Mouse (Mus musculus): ENCODE results near the gene Tmem130. TPM values are rescaled to one million over a fixed set of nuclear protein-coding genes. Genes with fewer than 3 reads are reported as not detected.

Tmem130 gene
- 2.9 and 3.3 TPM in 2 replicates for polyA plus RNA-seq (2014; fragmentation: Nextera tagmentation; extraction: Ambion mirVana)

DNA sequence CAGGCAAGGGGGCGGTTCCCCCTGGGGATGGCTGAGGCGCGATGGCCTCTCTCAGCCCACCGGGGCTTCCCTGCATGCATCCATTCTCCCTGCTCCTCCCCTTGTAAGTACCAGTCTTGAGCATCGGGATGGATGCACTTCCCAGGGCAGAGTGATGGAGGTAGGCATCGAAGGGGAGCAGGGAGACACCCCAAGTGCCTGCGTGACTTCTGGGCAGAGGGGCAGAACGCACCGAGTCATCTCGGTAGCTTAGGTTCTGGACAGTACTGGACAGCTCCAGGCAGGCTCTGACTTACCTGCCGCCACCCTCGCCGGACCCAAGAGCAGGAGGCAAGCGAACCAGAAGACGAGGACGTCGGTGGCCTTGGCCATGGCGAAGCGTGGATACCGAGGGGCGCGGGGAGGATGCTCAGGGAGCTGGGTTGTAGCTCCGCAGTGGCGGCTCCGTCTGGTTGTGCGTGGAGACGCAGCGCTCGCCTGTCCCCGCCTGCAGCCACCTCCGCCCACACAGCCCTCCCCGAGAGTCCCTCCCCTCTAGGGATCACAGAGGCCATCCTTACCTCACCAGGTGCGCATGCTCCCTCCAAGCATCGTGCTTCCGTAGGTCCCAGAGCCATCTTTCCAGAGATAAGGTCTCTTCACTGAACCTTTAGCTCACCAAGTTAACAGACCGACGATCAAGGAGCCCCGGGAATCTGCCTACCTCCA is at the start of gene Tmem130:
Gene Tmem130, minus strand, starts transcription at position 658 of the 708 bp plus-strand sequence.
- Histone ChIP-seq H3K9me3 (ENCODE audit: control insufficient read depth, low read length) (no peaks in the 10 kb centered on the region), H3K4me3 (ENCODE audit: low read depth, low read length) (peak within 1 kb of the TSS; percentile 24), H3K27me3 (replicated peaks; ENCODE audit: control insufficient read depth, insufficient read depth, low read length) (peaks cover 20% of the 10 kb centered on the region), H3K9ac (ENCODE audit: low read length) (no peak within 1 kb of the TSS), H3K36me3 (ENCODE audit: control insufficient read depth, insufficient read depth, low read length) (no peaks in the 10 kb centered on the region), H3K4me2 (ENCODE audit: low read length) (peak within 1 kb of the TSS; percentile 51), H3K4me1 (replicated peaks; ENCODE audit: control insufficient read depth, insufficient read depth, low read length) (no peaks in the 10 kb centered on the region), H3K27ac (ENCODE audit: low read depth) (no peak within 1 kb of the TSS)
- peak; percentile 60 for DNase-seq (ENCODE audit: low spot score)
- WGBS = 2% methylated on average over 38 of the region's 38 CpGs
- ATAC-seq (replicated peaks; ENCODE audit: low FRiP score, low TSS enrichment, low read depth) = peak; percentile 51; the same call in 1 of the 2 replicates

DNA sequence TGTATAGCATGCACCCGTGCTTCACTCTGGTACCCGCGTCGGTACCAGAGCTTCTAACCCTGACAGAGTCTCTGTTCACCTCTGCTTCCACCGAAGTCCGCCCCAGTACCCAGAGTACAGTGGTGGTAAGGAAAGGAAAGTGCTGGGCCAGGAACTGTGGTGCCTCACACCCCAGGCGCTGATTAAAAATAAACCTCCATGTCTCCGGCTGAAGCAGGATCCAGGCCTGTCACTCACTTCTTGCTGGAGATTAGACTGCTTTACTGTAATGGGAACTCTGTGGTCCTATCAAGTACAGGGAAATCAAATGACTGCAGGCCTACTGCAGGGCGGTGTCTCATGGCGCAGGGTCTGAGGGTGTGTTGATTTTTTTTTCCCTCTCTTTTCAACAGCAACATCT is 45.3 kb upstream of the Tmem130 start:
- no peak overlapping the region for H3K4me3 ChIP-seq (ENCODE audit: low read depth, low read length)
- no peaks in the 10 kb centered on the region for H3K4me1 ChIP-seq (replicated peaks; ENCODE audit: control insufficient read depth, insufficient read depth, low read length)
- DNase-seq (ENCODE audit: low spot score) (no peak), ATAC-seq (replicated peaks; ENCODE audit: low FRiP score, low TSS enrichment, low read depth) (no peak)
- 95% methylated on average over 10 of the region's 10 CpGs for WGBS
- peaks cover 100% of the 10 kb centered on the region for H3K36me3 ChIP-seq (ENCODE audit: control insufficient read depth, insufficient read depth, low read length)
- no peak overlapping the region for H3K4me2 ChIP-seq (ENCODE audit: low read length)
- no peak overlapping the region for H3K27ac ChIP-seq (ENCODE audit: low read depth)
- H3K27me3 ChIP-seq (replicated peaks; ENCODE audit: control insufficient read depth, insufficient read depth, low read length) = no peaks in the 10 kb centered on the region
- no peaks in the 10 kb centered on the region for H3K9me3 ChIP-seq (ENCODE audit: control insufficient read depth, low read length)
- H3K9ac ChIP-seq (ENCODE audit: low read length) = no peak overlapping the region

DNA sequence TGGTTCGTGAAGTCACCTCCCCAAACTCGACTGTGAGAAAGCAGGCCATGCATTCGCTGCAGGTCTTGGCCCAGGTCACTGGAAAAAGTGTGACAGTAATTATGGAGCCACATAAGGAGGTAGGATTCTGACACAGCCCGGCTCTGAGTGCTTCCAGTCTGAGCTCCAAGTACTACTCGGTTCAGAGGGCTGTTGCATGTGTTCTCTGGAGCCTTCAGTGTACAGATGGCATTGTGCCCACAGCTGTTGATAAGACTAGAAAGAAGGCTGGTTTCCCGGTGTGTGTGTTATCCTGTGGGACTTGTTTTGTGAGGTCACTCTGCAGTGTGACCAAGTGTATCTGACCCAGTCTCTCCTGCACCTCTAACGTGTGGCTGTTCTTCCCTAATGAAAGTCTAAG is 42.6 kb upstream of the Tmem130 start:
- Histone ChIP-seq H3K9ac (ENCODE audit: low read length) (no peak overlapping the region), H3K27me3 (replicated peaks; ENCODE audit: control insufficient read depth, insufficient read depth, low read length) (no peaks in the 10 kb centered on the region), H3K4me2 (ENCODE audit: low read length) (no peak overlapping the region), H3K27ac (ENCODE audit: low read depth) (no peak overlapping the region), H3K4me1 (replicated peaks; ENCODE audit: control insufficient read depth, insufficient read depth, low read length) (no peaks in the 10 kb centered on the region), H3K36me3 (ENCODE audit: control insufficient read depth, insufficient read depth, low read length) (peaks cover 100% of the 10 kb centered on the region), H3K4me3 (ENCODE audit: low read depth, low read length) (no peak overlapping the region), H3K9me3 (ENCODE audit: control insufficient read depth, low read length) (no peaks in the 10 kb centered on the region)
- 92% methylated on average over 7 of the region's 7 CpGs for WGBS
- ATAC-seq (replicated peaks; ENCODE audit: low FRiP score, low TSS enrichment, low read depth) (no peak), DNase-seq (ENCODE audit: low spot score) (no peak)

DNA sequence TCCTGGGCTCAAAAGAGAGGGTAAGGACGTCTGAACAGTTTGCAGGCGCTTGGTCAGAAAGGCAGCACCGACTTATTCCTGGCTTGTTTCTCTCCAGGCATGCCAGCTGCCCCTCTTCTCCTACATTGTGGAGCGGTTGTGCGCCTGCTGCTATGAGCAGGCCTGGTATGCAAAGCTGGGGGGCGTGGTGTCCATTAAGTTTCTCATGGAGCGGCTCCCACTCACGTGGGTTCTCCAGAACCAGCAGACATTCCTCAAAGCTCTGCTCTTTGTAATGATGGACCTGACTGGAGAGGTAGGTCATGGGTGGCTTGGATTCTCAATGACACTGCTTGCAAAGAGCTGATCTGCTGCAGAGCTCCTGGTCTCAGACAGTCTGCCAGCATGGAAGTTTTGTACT is 41.4 kb upstream of the Tmem130 start:
- no peak for DNase-seq (ENCODE audit: low spot score)
- Histone ChIP-seq H3K27me3 (replicated peaks; ENCODE audit: control insufficient read depth, insufficient read depth, low read length) (no peaks in the 10 kb centered on the region), H3K9me3 (ENCODE audit: control insufficient read depth, low read length) (no peaks in the 10 kb centered on the region), H3K4me2 (ENCODE audit: low read length) (no peak overlapping the region), H3K4me3 (ENCODE audit: low read depth, low read length) (no peak overlapping the region), H3K4me1 (replicated peaks; ENCODE audit: control insufficient read depth, insufficient read depth, low read length) (no peaks in the 10 kb centered on the region), H3K27ac (ENCODE audit: low read depth) (no peak overlapping the region), H3K9ac (ENCODE audit: low read length) (no peak overlapping the region), H3K36me3 (ENCODE audit: control insufficient read depth, insufficient read depth, low read length) (peaks cover 100% of the 10 kb centered on the region)
- WGBS = 88% methylated on average over 8 of the region's 8 CpGs
- ATAC-seq (replicated peaks; ENCODE audit: low FRiP score, low TSS enrichment, low read depth) = no peak

DNA sequence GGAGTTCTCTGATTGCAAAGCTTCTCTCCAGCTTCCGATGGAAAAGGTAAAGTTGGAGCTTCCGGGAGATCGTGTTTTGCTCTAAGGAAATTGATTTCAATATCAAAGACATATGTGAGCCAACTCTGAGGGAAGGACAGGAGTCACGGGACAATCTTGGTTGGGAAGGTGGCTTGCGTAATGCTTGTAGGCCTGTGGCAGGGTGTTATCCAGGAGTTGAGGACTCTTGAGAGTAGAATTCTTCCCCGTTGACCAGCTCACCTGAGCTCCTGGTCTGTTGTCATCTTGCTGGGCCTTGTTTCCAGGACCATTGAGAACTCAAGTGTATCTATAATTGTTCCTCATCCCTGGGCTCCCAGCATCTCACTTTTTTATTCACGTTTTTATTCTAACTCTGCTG is 35.5 kb upstream of the Tmem130 start:
- H3K27ac ChIP-seq (ENCODE audit: low read depth) = no peak overlapping the region
- ATAC-seq (replicated peaks; ENCODE audit: low FRiP score, low TSS enrichment, low read depth) (no peak), DNase-seq (ENCODE audit: low spot score) (no peak)
- no peaks in the 10 kb centered on the region for H3K27me3 ChIP-seq (replicated peaks; ENCODE audit: control insufficient read depth, insufficient read depth, low read length)
- 94% methylated on average over 7 of the region's 7 CpGs for WGBS
- no peaks in the 10 kb centered on the region for H3K9me3 ChIP-seq (ENCODE audit: control insufficient read depth, low read length)
- H3K36me3 ChIP-seq (ENCODE audit: control insufficient read depth, insufficient read depth, low read length) = peaks cover 98% of the 10 kb centered on the region
- H3K4me3 ChIP-seq (ENCODE audit: low read depth, low read length) = no peak overlapping the region
- no peak overlapping the region for H3K9ac ChIP-seq (ENCODE audit: low read length)
- no peak overlapping the region for H3K4me2 ChIP-seq (ENCODE audit: low read length)
- no peaks in the 10 kb centered on the region for H3K4me1 ChIP-seq (replicated peaks; ENCODE audit: control insufficient read depth, insufficient read depth, low read length)

DNA sequence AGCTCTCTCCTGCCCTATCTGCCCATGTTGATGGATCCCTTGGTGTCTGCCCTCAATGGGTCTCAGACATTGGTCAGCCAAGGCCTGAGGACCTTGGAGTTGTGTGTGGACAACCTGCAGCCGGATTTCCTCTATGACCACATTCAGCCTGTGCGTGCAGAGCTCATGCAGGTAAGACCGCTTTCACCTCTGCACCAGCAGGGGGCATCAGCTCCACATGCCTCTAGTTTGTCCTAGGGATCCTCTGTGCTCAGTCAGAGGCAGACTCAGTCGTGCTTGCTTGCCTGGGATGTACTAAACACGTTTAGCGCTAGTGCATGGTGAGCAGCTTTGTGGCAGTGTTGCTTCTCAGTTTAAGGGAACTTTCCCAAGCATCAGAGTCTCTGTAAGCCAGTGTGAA is 33.1 kb upstream of the Tmem130 start:
- DNase-seq (ENCODE audit: low spot score) = peak; percentile 64
- ATAC-seq (replicated peaks; ENCODE audit: low FRiP score, low TSS enrichment, low read depth) = peak; percentile 53; the same call in 1 of the 2 replicates
- 83% methylated on average over 6 of the region's 6 CpGs for WGBS

DNA sequence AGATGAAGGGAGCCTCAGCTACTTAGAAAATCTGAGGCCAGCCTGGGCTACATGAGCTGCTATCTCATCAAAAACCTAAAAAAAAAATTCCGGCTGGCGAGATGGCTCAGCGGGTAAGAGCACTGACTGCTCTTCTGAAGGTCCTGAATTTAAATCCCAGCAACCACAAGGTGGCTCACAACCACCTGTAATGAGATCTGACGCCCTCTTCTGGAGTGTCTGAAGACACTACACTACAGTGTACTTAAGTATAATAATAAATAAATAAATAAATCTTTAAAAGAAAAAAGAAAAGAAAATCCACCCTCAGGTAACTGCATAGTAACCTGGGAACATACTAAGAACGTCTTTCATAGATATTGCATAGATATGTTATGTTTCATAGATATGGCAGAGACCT is 31.8 kb upstream of the Tmem130 start:
- Histone ChIP-seq H3K4me3 (ENCODE audit: low read depth, low read length) (no peak overlapping the region), H3K9ac (ENCODE audit: low read length) (no peak overlapping the region), H3K27ac (ENCODE audit: low read depth) (no peak overlapping the region), H3K27me3 (replicated peaks; ENCODE audit: control insufficient read depth, insufficient read depth, low read length) (no peaks in the 10 kb centered on the region), H3K4me1 (replicated peaks; ENCODE audit: control insufficient read depth, insufficient read depth, low read length) (no peaks in the 10 kb centered on the region), H3K4me2 (ENCODE audit: low read length) (no peak overlapping the region), H3K9me3 (ENCODE audit: control insufficient read depth, low read length) (no peaks in the 10 kb centered on the region), H3K36me3 (ENCODE audit: control insufficient read depth, insufficient read depth, low read length) (peaks cover 98% of the 10 kb centered on the region)
- ATAC-seq (replicated peaks; ENCODE audit: low FRiP score, low TSS enrichment, low read depth) (no peak), DNase-seq (ENCODE audit: low spot score) (no peak)
- WGBS = 91% methylated on average over 5 of the region's 5 CpGs

More for the DNA sequence above, 33.1 kb upstream of the Tmem130 start:
- Histone ChIP-seq H3K9ac (ENCODE audit: low read length) (no peak overlapping the region), H3K36me3 (ENCODE audit: control insufficient read depth, insufficient read depth, low read length) (peaks cover 98% of the 10 kb centered on the region), H3K9me3 (ENCODE audit: control insufficient read depth, low read length) (no peaks in the 10 kb centered on the region), H3K27ac (ENCODE audit: low read depth) (no peak overlapping the region), H3K27me3 (replicated peaks; ENCODE audit: control insufficient read depth, insufficient read depth, low read length) (no peaks in the 10 kb centered on the region), H3K4me2 (ENCODE audit: low read length) (no peak overlapping the region), H3K4me3 (ENCODE audit: low read depth, low read length) (no peak overlapping the region), H3K4me1 (replicated peaks; ENCODE audit: control insufficient read depth, insufficient read depth, low read length) (no peaks in the 10 kb centered on the region)

DNA sequence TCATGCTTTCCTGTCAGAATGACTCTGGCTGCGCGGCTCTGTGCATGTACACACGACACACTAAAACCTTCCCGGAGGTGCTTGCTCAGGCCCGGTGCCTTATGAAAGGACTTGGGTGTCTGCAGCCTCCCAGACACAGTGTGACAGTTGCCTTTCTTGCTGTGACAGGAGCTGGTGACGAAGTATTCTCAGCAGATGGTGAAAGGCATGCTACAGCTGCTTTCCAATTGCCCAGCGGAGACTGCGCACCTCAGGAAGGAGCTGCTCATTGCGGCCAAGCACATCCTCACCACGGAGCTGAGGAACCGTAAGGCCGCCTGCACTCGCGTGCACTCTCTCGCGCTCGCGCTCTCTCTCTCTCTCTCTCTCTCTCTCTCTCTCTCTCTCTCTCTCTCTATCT is 24.8 kb upstream of the Tmem130 start:
- peaks cover 99% of the 10 kb centered on the region for H3K36me3 ChIP-seq (ENCODE audit: control insufficient read depth, insufficient read depth, low read length)
- ATAC-seq (replicated peaks; ENCODE audit: low FRiP score, low TSS enrichment, low read depth) (no peak), DNase-seq (ENCODE audit: low spot score) (no peak)
- H3K27ac ChIP-seq (ENCODE audit: low read depth) = no peak overlapping the region
- no peaks in the 10 kb centered on the region for H3K9me3 ChIP-seq (ENCODE audit: control insufficient read depth, low read length)
- H3K4me3 ChIP-seq (ENCODE audit: low read depth, low read length) = no peak overlapping the region
- H3K4me2 ChIP-seq (ENCODE audit: low read length) = no peak overlapping the region
- no peaks in the 10 kb centered on the region for H3K27me3 ChIP-seq (replicated peaks; ENCODE audit: control insufficient read depth, insufficient read depth, low read length)
- no peak overlapping the region for H3K9ac ChIP-seq (ENCODE audit: low read length)
- no peaks in the 10 kb centered on the region for H3K4me1 ChIP-seq (replicated peaks; ENCODE audit: control insufficient read depth, insufficient read depth, low read length)
- 98% methylated on average over 18 of the region's 18 CpGs for WGBS

DNA sequence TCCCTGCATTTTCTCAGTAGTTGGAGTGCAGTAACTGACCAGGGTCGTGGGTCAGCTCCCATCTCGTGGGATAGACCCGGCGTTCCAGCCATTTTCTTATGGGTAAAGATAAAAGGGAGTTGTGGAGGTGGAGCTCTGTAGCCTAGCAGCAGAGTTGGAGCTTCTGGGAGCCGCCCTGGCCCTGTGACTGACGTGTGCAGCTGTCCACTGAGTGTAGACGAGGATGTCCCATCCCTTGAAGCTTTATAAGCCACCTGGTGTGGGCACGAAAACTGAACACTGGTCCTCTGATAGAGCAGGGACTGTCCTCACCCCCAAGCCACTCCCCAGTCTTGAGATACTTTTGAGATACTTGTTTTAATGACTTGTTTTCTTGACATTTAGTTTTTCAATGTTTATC is 19.0 kb upstream of the Tmem130 start:
- Histone ChIP-seq H3K9me3 (ENCODE audit: control insufficient read depth, low read length) (no peaks in the 10 kb centered on the region), H3K4me1 (replicated peaks; ENCODE audit: control insufficient read depth, insufficient read depth, low read length) (no peaks in the 10 kb centered on the region), H3K27me3 (replicated peaks; ENCODE audit: control insufficient read depth, insufficient read depth, low read length) (no peaks in the 10 kb centered on the region), H3K9ac (ENCODE audit: low read length) (no peak overlapping the region), H3K27ac (ENCODE audit: low read depth) (no peak overlapping the region), H3K36me3 (ENCODE audit: control insufficient read depth, insufficient read depth, low read length) (peaks cover 98% of the 10 kb centered on the region), H3K4me2 (ENCODE audit: low read length) (no peak overlapping the region), H3K4me3 (ENCODE audit: low read depth, low read length) (no peak overlapping the region)
- ATAC-seq (replicated peaks; ENCODE audit: low FRiP score, low TSS enrichment, low read depth) (no peak), DNase-seq (ENCODE audit: low spot score) (no peak)
- WGBS = 81% methylated on average over 8 of the region's 8 CpGs
